Mouse (Mus musculus): ENCODE results near the gene Sorcs2. TPM values are rescaled to one million over a fixed set of nuclear protein-coding genes. Genes with fewer than 3 reads are reported as not detected.

The Sorcs2 gene
- polyA plus RNA-seq, 1 experiment from 2014 or later = 25.4 TPM

DNA sequence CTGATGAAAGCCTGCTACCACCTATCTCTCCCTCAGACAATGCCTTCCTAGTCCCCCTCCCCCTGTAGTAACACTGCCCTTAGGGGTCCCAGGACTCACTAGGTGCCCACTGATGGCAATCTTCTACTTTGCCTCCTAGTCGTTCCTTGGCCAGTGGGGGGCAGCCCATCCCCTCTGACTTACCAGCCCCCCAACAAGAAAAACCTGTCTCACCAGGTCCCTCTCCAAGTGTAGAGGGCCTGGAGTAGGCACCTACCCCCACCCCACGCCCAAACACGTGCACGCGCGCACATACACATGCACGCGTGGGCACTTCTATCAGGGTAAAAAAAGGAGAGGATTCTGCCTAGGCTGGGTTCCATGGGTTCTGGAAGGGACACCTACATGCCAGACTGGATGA lies 77.3 kb downstream of the Sorcs2 start:
- H3K27ac ChIP-seq = no peak overlapping the region
- no peak overlapping the region for H3K9ac ChIP-seq
- H3K4me2 ChIP-seq = no peak overlapping the region
- WGBS = 78% methylated on average over 8 of the region's 8 CpGs
- peaks cover 38% of the 10 kb centered on the region for H3K4me1 ChIP-seq
- H3K9me3 ChIP-seq = no peaks in the 10 kb centered on the region
- no peaks in the 10 kb centered on the region for H3K36me3 ChIP-seq
- ATAC-seq (ENCODE audit: insufficient number of reproducible peaks, low FRiP score, low TSS enrichment, low read depth) = no peak
- H3K27me3 ChIP-seq = no peaks in the 10 kb centered on the region
- H3K4me3 ChIP-seq = no peak overlapping the region

GRCm38 (mm10) chr5:36317641-36318368 lies 80.1 kb downstream of the Sorcs2 start:
- Histone ChIP-seq H3K27me3 (no peaks in the 10 kb centered on the region), H3K27ac (no peak overlapping the region), H3K4me2 (no peak overlapping the region), H3K4me1 (peaks cover 39% of the 10 kb centered on the region), H3K36me3 (no peaks in the 10 kb centered on the region), H3K9me3 (no peaks in the 10 kb centered on the region), H3K9ac (no peak overlapping the region), H3K4me3 (no peak overlapping the region)
- no peak for ATAC-seq (ENCODE audit: insufficient number of reproducible peaks, low FRiP score, low TSS enrichment, low read depth)
- 45% methylated on average over 6 of the region's 6 CpGs for WGBS

- Histone ChIP-seq H3K36me3 (no peaks in the 10 kb centered on the region), H3K4me2 (no peak overlapping the region), H3K9ac (no peak overlapping the region), H3K9me3 (no peaks in the 10 kb centered on the region), H3K4me1 (peaks cover 20% of the 10 kb centered on the region), H3K4me3 (no peak overlapping the region), H3K27me3 (no peaks in the 10 kb centered on the region), H3K27ac (no peak overlapping the region)
- no peak for ATAC-seq (ENCODE audit: insufficient number of reproducible peaks, low FRiP score, low TSS enrichment, low read depth)
- WGBS = 80% methylated on average over 9 of the region's 9 CpGs
These were observed 82.8 kb downstream of the Sorcs2 start for GRCm38 (mm10) chr5:36315106-36315505.

GRCm38 (mm10) chr5:36313353-36314079 lies 84.4 kb downstream of the Sorcs2 start:
- peaks cover 20% of the 10 kb centered on the region for H3K4me1 ChIP-seq
- WGBS = 42% methylated on average over 16 of the region's 16 CpGs
- H3K9ac ChIP-seq = no peak overlapping the region
- H3K36me3 ChIP-seq = no peaks in the 10 kb centered on the region
- peak overlapping the region; percentile 8; the same call in 1 of the 2 replicates for H3K4me2 ChIP-seq
- H3K4me3 ChIP-seq = no peak overlapping the region
- peak overlapping the region; percentile 55; the same call in 1 of the 2 replicates for H3K27ac ChIP-seq
- H3K27me3 ChIP-seq = no peaks in the 10 kb centered on the region
- peak; percentile 56; the same call in 1 of the 2 replicates for ATAC-seq (ENCODE audit: insufficient number of reproducible peaks, low FRiP score, low TSS enrichment, low read depth)
- H3K9me3 ChIP-seq = no peaks in the 10 kb centered on the region

DNA sequence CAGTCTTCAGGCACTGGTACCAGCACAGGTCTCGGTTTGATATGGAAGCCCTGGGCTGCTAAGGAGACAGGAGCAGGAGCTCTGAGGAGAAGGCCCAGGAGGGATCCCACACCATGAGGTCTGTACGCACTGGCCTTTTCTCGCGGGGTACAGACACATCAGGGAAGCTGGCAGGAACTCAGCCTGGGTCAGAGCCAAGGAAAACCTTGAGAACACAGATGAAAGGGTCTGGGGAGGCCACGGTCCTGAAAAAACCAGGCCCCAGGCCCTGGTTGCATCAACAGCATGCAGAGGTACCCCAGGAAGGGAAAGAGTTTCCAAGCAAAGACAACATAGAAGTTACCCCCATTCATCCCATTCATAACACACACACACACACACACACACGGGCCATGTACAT lies 85.0 kb downstream of the Sorcs2 start:
- H3K4me2 ChIP-seq = no peak overlapping the region
- H3K9me3 ChIP-seq = no peaks in the 10 kb centered on the region
- WGBS = 47% methylated on average over 6 of the region's 6 CpGs
- H3K4me3 ChIP-seq = no peak overlapping the region
- no peak overlapping the region for H3K9ac ChIP-seq
- no peak for ATAC-seq (ENCODE audit: insufficient number of reproducible peaks, low FRiP score, low TSS enrichment, low read depth)
- no peaks in the 10 kb centered on the region for H3K36me3 ChIP-seq
- no peaks in the 10 kb centered on the region for H3K27me3 ChIP-seq
- peak overlapping the region; percentile 55; the same call in 1 of the 2 replicates for H3K27ac ChIP-seq
- peaks cover 17% of the 10 kb centered on the region for H3K4me1 ChIP-seq

DNA sequence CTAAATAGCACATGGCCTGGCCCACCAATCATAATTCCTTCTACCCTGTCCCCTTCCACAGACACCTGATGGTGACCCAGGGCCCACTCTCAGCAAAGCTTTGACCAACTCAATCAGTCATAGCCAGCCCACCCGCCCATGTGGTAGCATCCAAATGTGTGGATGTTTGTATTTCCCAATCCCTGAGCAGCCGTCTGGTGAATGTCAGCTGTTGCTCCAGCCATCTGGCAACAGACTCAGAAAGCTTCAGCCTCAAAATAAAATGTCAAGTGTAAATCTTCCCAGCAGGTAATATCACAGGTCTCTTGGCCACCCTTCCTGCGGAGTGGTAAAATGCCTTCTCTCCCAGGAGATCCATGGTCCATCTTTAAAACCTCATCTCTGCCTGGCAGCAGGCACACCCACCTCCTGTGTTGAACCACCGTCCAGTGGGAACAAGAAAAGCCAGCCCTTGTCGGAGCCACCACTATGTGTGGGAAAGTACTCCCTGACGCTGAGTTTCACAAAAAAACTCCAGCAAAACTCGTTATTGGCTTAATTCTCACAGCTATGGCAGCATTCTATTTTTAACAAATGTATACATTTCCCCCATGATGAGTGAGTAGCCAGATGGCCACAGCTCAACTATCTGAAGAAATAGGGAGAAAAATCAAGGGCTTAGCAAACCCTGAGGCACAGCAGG lies 93.5 kb downstream of the Sorcs2 start:
- Histone ChIP-seq H3K27ac (no peak overlapping the region), H3K9me3 (no peaks in the 10 kb centered on the region), H3K4me1 (peaks cover 9% of the 10 kb centered on the region; the same call in 1 of the 2 replicates), H3K4me3 (no peak overlapping the region), H3K4me2 (no peak overlapping the region), H3K36me3 (no peaks in the 10 kb centered on the region), H3K9ac (no peak overlapping the region), H3K27me3 (no peaks in the 10 kb centered on the region)
- ATAC-seq (ENCODE audit: insufficient number of reproducible peaks, low FRiP score, low TSS enrichment, low read depth) = no peak
- 48% methylated on average over 7 of the region's 7 CpGs for WGBS

DNA sequence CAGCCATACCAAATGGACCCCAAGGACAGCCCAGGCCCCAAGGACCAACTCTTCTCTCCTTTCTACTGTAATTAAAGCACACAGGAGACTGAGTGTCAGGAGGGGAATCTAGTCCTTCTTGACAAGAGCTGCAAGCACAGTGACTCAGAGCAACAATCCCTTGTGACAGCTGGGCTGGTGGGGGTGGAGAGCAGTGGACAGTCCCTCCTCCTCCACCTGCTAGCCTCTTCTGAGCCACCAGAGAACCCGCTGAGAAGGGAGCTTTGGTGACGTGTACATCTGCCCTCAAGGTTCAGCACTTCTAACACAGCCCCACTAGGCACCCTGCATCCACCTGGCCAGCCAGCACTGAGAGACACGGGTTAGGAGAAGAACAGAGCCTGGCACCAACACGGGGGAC lies 96.8 kb downstream of the Sorcs2 start:
- no peak for ATAC-seq (ENCODE audit: insufficient number of reproducible peaks, low FRiP score, low TSS enrichment, low read depth)
- Histone ChIP-seq H3K9ac (no peak overlapping the region), H3K9me3 (no peaks in the 10 kb centered on the region), H3K27me3 (no peaks in the 10 kb centered on the region), H3K4me3 (no peak overlapping the region), H3K4me2 (no peak overlapping the region), H3K4me1 (peaks cover 10% of the 10 kb centered on the region; the same call in 1 of the 2 replicates), H3K36me3 (no peaks in the 10 kb centered on the region), H3K27ac (no peak overlapping the region)
- WGBS = 63% methylated on average over 4 of the region's 4 CpGs

GRCm38 (mm10) chr5:36298049-36298448 lies 99.9 kb downstream of the Sorcs2 start:
- Histone ChIP-seq H3K4me3 (no peak overlapping the region), H3K27me3 (no peaks in the 10 kb centered on the region), H3K9ac (no peak overlapping the region), H3K36me3 (no peaks in the 10 kb centered on the region), H3K4me2 (no peak overlapping the region), H3K27ac (no peak overlapping the region), H3K9me3 (no peaks in the 10 kb centered on the region), H3K4me1 (peaks cover 30% of the 10 kb centered on the region)
- no peak for ATAC-seq (ENCODE audit: insufficient number of reproducible peaks, low FRiP score, low TSS enrichment, low read depth)
- 87% methylated on average over 4 of the region's 4 CpGs for WGBS

- no peak overlapping the region for H3K4me3 ChIP-seq
- no peak for ATAC-seq (ENCODE audit: insufficient number of reproducible peaks, low FRiP score, low TSS enrichment, low read depth)
- H3K9me3 ChIP-seq = no peaks in the 10 kb centered on the region
- 56% methylated on average over 4 of the region's 4 CpGs for WGBS
- no peak overlapping the region for H3K9ac ChIP-seq
- peaks cover 38% of the 10 kb centered on the region for H3K4me1 ChIP-seq
- H3K27me3 ChIP-seq = no peaks in the 10 kb centered on the region
- H3K27ac ChIP-seq = no peak overlapping the region
- no peaks in the 10 kb centered on the region for H3K36me3 ChIP-seq
- no peak overlapping the region for H3K4me2 ChIP-seq
These were observed 100.7 kb downstream of the Sorcs2 start for GRCm38 (mm10) chr5:36297246-36297645.

- H3K4me2 ChIP-seq = no peak overlapping the region
- peaks cover 44% of the 10 kb centered on the region for H3K4me1 ChIP-seq
- no peak for ATAC-seq (ENCODE audit: insufficient number of reproducible peaks, low FRiP score, low TSS enrichment, low read depth)
- 28% methylated on average over 11 of the region's 11 CpGs for WGBS
- H3K9ac ChIP-seq = no peak overlapping the region
- H3K4me3 ChIP-seq = no peak overlapping the region
- H3K27ac ChIP-seq = peak overlapping the region; percentile 65
- no peaks in the 10 kb centered on the region for H3K27me3 ChIP-seq
- no peaks in the 10 kb centered on the region for H3K36me3 ChIP-seq
- H3K9me3 ChIP-seq = no peaks in the 10 kb centered on the region
These were observed 104.6 kb downstream of the Sorcs2 start for GRCm38 (mm10) chr5:36293109-36293900.

DNA sequence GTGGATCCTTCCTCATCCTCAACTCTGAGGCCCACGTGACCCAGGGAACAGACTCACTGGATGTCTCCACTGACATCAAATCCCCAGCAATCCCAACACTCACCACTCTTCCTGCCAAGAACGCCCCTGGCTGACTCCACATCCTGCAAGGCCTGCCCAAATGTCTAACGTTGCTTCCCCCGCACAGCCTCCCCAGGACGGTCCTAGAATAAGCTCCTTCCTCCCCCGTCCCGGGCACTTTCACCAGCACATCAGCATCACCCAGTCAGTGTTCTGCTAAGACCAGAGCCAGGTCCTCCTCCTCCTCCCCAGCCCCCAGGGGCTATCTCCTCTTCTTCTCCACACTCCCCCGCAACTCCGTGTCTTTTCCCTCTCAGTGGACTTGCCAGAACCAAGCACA lies 105.6 kb downstream of the Sorcs2 start:
- Histone ChIP-seq H3K27ac (no peak overlapping the region), H3K27me3 (no peaks in the 10 kb centered on the region), H3K4me2 (no peak overlapping the region), H3K9me3 (no peaks in the 10 kb centered on the region), H3K4me3 (no peak overlapping the region), H3K4me1 (peaks cover 41% of the 10 kb centered on the region), H3K36me3 (no peaks in the 10 kb centered on the region), H3K9ac (no peak overlapping the region)
- WGBS = 57% methylated on average over 9 of the region's 9 CpGs
- ATAC-seq (ENCODE audit: insufficient number of reproducible peaks, low FRiP score, low TSS enrichment, low read depth) = no peak
